Mouse (Mus musculus) lung, postnatal 0 days (tissue): ENCODE data around the gene Adsl.

Source experiments
- CTCF ChIP-seq: IDR thresholded peaks from 2 replicates; pipeline ENCODE4 v1.5.1; 2016; ENCODE audit warnings: antibody characterized with exemption, mild to moderate bottlenecking
- EP300 ChIP-seq: IDR thresholded peaks from 2 replicates; pipeline ENCODE4 v1.6.1; 2016; ENCODE audit warnings: antibody characterized with exemption, mild to moderate bottlenecking, control low read depth

GRCm38 (mm10) chr15:81010114-81010513 lies 61.8 kb downstream of the Adsl start:
- TF ChIP-seq EP300 = no peak
- no peak for TF ChIP-seq CTCF
